Mouse (Mus musculus) heart, embryonic 10.5 days (tissue): ENCODE data around the gene Topbp1. TPM values are rescaled to one million over a fixed set of nuclear protein-coding genes. Genes with fewer than 3 reads are reported as not detected.

Experiments
- DNase-seq: peaks from one replicate; pipeline ENCODE4 v3.0.0-alpha.2; 2017; ENCODE audit warnings: low spot score
- H3K27ac ChIP-seq: fragments of 300-500 bp; sonication (generic); 2 replicates; pipeline ENCODE4 v1.5.1; 2016; ENCODE audit warnings: mild to moderate bottlenecking
- H3K27me3 ChIP-seq: fragments of 300-500 bp; sonication (generic); 2 replicates; pipeline ENCODE4 v1.6.1; 2016; ENCODE audit warnings: mild to moderate bottlenecking; ENCODE audit not compliant: poor library complexity, insufficient read depth, severe bottlenecking
- H3K36me3 ChIP-seq: fragments of 300-500 bp; sonication (generic); 2 replicates; pipeline ENCODE4 v1.6.1; 2016; ENCODE audit warnings: mild to moderate bottlenecking, moderate library complexity
- H3K4me1 ChIP-seq: fragments of 300-500 bp; sonication (generic); 2 replicates; pipeline ENCODE4 v1.6.1; 2016; ENCODE audit warnings: mild to moderate bottlenecking
- H3K4me3 ChIP-seq: fragments of 300-500 bp; sonication (generic); 2 replicates; pipeline ENCODE4 v1.5.1; 2016; ENCODE audit warnings: mild to moderate bottlenecking, moderate library complexity
- H3K9me3 ChIP-seq: fragments of 300-500 bp; sonication (generic); 2 replicates; pipeline ENCODE4 v1.6.1; 2016; ENCODE audit warnings: mild to moderate bottlenecking, moderate library complexity
- WGBS: fragments of 180-500 bp; shearing (Covaris S2); methylation state at CpG from one replicate; pipeline ENCODE4 v1.1.7; 2016; 5-methylcytosine and 5-hydroxymethylcytosine counted together
- polyA plus RNA-seq: library from polyadenylated mRNA; unstranded; fragments of >200 nt; fragmentation: Nextera tagmentation; extraction: Ambion mirVana; gene quantifications from 2 replicates; pipeline ENCODE4 v1.2.1, GENCODE M21; 2016

Topbp1 gene
- polyA plus RNA-seq, 1 experiment from 2014 or later: 62.6 TPM

GRCm38 (mm10) chr9:103380566-103380965 is 75.6 kb downstream of the Topbp1 start:
- Histone ChIP-seq H3K27me3 (no peaks in the 10 kb centered on the region), H3K36me3 (no peaks in the 10 kb centered on the region), H3K9me3 (no peaks in the 10 kb centered on the region), H3K4me1 (peaks cover 19% of the 10 kb centered on the region), H3K27ac (no peak overlapping the region), H3K4me3 (no peak overlapping the region)
- 84% methylated on average over 4 of the region's 4 CpGs for WGBS
- DNase-seq: no peak

DNA sequence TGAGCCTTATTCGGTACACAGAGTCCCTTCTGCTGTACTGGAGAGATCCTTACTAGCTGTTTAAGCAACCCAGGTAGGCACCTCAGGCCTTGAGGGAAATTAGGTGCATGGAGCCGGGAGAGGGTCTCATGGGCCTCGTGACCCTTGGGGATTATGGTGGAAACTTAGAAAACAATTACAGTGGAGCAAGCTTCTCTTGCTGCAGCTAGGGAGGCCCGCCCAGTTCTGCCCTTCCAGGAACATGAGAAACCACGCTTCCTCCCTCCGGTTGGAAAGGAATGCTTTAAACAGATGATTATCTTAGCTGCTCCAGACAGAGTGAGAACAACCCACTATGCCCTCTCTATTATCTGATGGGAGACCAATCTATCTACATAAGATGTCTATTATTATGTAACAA is 78.0 kb downstream of the Topbp1 start:
- peaks cover 29% of the 10 kb centered on the region for H3K4me1 ChIP-seq
- DNase-seq: no peak
- H3K27me3 ChIP-seq: no peaks in the 10 kb centered on the region
- H3K27ac ChIP-seq: no peak overlapping the region
- H3K36me3 ChIP-seq: no peaks in the 10 kb centered on the region
- no peak overlapping the region for H3K4me3 ChIP-seq
- WGBS: 54% methylated on average over 6 of the region's 6 CpGs
- H3K9me3 ChIP-seq: no peaks in the 10 kb centered on the region

DNA sequence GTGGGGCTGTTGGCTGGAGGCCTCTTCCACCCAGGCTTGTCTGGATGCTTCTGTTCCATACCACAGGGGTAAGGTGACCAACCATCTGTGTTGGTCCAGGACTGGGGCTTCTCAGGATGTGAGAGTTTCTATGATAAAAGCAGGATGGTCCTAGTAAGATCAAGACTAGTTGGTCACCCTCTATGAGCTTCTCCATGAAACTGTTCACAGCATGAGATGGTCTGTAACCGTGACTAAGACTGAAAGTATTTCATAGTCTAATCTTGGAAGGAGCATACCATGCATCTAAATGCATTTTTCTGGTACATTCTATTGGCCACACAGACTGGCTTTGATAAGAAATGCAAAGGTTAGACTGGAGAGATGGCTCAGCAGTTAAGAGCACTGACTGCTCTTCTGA is 78.6 kb downstream of the Topbp1 start:
- H3K27me3 ChIP-seq: no peaks in the 10 kb centered on the region
- WGBS: 84% methylated on average over 1 of the region's 1 CpGs
- H3K27ac ChIP-seq: no peak overlapping the region
- H3K4me3 ChIP-seq: no peak overlapping the region
- DNase-seq: no peak
- no peaks in the 10 kb centered on the region for H3K36me3 ChIP-seq
- H3K4me1 ChIP-seq: peaks cover 33% of the 10 kb centered on the region
- H3K9me3 ChIP-seq: no peaks in the 10 kb centered on the region

GRCm38 (mm10) chr9:103384141-103384796 is 79.3 kb downstream of the Topbp1 start:
- Histone ChIP-seq H3K36me3 (no peaks in the 10 kb centered on the region), H3K4me3 (no peak overlapping the region), H3K4me1 (peaks cover 26% of the 10 kb centered on the region), H3K27ac (no peak overlapping the region), H3K9me3 (no peaks in the 10 kb centered on the region), H3K27me3 (no peaks in the 10 kb centered on the region)
- DNase-seq: no peak
- WGBS: 74% methylated on average over 4 of the region's 4 CpGs

- DNase-seq: no peak
- H3K27ac ChIP-seq: no peak overlapping the region
- H3K27me3 ChIP-seq: no peaks in the 10 kb centered on the region
- no peaks in the 10 kb centered on the region for H3K36me3 ChIP-seq
- WGBS: 53% methylated on average over 1 of the region's 1 CpGs
- H3K9me3 ChIP-seq: no peaks in the 10 kb centered on the region
- H3K4me3 ChIP-seq: no peak overlapping the region
- peaks cover 27% of the 10 kb centered on the region for H3K4me1 ChIP-seq
Measured at GRCm38 (mm10) chr9:103385600-103385999, 80.6 kb downstream of the Topbp1 start.

GRCm38 (mm10) chr9:103386573-103386972 is 81.6 kb downstream of the Topbp1 start:
- whole genome bisulfite sequencing: 55% methylated on average over 5 of the region's 5 CpGs
- no peaks in the 10 kb centered on the region for H3K27me3 ChIP-seq
- H3K4me3 ChIP-seq: no peak overlapping the region
- H3K4me1 ChIP-seq: peaks cover 28% of the 10 kb centered on the region
- no peaks in the 10 kb centered on the region for H3K36me3 ChIP-seq
- DNase-seq: no peak
- peak overlapping the region; percentile 29; the same call in 1 of the 2 replicates for H3K27ac ChIP-seq
- no peaks in the 10 kb centered on the region for H3K9me3 ChIP-seq

DNA sequence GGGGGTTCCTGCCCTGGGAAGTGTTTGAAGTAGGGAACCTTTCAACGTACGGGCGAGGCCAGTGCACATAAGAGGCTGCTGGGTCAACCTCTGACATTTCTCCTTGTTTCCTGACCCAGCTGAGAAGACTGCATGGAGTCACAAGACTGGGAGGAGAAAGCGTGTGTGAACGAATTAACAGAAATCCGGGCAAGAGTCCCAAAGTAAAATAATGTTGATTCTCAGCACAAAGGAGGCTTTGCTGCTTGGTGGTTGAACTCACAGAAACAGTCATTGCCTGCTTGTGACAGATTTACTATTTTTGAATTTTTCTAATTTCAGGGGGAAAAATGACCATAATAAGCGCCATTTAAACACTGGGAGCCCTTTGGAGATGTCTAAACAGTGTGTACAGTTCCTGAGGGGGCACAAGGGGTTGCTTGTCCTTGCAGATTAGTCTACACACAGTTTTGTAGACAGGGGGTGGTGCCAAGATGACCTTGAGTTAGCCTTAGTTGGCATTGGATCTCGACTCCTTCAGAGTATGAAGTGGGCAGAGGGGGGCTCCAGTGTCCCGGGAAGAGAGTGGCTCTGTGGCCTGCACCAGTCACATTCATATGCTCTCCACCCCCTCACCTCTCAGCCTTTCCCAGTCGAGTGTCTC is 82.1 kb downstream of the Topbp1 start:
- DNase-seq: no peak
- H3K36me3 ChIP-seq: no peaks in the 10 kb centered on the region
- H3K4me1 ChIP-seq: peaks cover 33% of the 10 kb centered on the region
- H3K9me3 ChIP-seq: no peaks in the 10 kb centered on the region
- H3K27me3 ChIP-seq: no peaks in the 10 kb centered on the region
- peak overlapping the region; percentile 29; the same call in 1 of the 2 replicates for H3K27ac ChIP-seq
- no peak overlapping the region for H3K4me3 ChIP-seq
- WGBS: 72% methylated on average over 10 of the region's 10 CpGs

DNA sequence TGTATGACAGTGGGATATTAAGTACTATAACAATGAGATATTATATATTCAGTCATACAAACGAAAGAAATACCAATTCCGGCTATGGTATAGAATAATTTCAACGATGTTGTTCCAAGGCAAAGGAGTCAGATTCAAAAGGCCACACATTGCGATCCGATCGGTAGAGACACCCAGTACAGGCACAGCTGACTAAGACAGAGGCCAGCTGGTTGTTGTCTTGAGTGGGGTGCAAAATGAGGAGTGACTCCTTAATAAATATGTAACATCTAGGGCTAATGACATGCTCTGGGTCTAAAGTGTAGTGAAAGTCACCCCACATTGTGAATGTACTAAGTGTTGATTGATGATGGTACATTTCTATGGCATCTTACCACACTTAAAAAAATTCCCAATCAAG is 84.2 kb downstream of the Topbp1 start:
- no peaks in the 10 kb centered on the region for H3K9me3 ChIP-seq
- H3K36me3 ChIP-seq: no peaks in the 10 kb centered on the region
- DNase-seq: no peak
- no peak overlapping the region for H3K27ac ChIP-seq
- H3K27me3 ChIP-seq: no peaks in the 10 kb centered on the region
- WGBS: 90% methylated on average over 6 of the region's 6 CpGs
- peaks cover 30% of the 10 kb centered on the region for H3K4me1 ChIP-seq
- no peak overlapping the region for H3K4me3 ChIP-seq

GRCm38 (mm10) chr9:103391796-103392372 is 86.9 kb downstream of the Topbp1 start:
- H3K27ac ChIP-seq: no peak overlapping the region
- DNase-seq: no peak
- H3K27me3 ChIP-seq: no peaks in the 10 kb centered on the region
- peaks cover 25% of the 10 kb centered on the region for H3K4me1 ChIP-seq
- H3K4me3 ChIP-seq: no peak overlapping the region
- no peaks in the 10 kb centered on the region for H3K36me3 ChIP-seq
- 66% methylated on average over 6 of the region's 6 CpGs for WGBS
- H3K9me3 ChIP-seq: no peaks in the 10 kb centered on the region

DNA sequence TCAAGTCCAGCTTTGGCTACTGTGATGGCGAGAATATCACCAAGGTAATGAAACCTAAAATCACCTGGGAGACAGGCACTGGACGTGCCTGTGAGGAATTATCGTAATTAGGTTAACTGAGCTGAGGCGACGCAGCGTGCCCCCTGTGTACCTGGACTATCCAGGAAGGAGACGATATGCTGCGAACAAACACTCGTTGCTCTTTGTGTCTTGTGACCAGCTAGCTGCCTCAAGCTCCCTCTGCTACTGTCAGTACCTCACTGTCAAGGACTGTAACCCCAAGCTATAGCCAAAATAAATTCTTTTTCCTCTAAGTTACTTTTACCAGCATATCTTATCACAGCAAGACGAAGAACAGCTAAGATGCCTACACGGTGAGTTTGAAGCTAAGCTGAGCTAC is 88.2 kb downstream of the Topbp1 start:
- WGBS: 85% methylated on average over 11 of the region's 11 CpGs
- Histone ChIP-seq H3K36me3 (no peaks in the 10 kb centered on the region), H3K4me3 (no peak overlapping the region), H3K27ac (no peak overlapping the region), H3K4me1 (peaks cover 14% of the 10 kb centered on the region; the same call in 1 of the 2 replicates), H3K27me3 (no peaks in the 10 kb centered on the region), H3K9me3 (no peaks in the 10 kb centered on the region)
- no peak for DNase-seq

GRCm38 (mm10) chr9:103398509-103399157 is 93.6 kb downstream of the Topbp1 start:
- no peaks in the 10 kb centered on the region; the same call in 1 of the 2 replicates for H3K36me3 ChIP-seq
- no peak overlapping the region for H3K4me3 ChIP-seq
- 0 out of 2 replicates have a peak, but pooled peaks cover 6% of the 10 kb centered on the region for H3K9me3 ChIP-seq
- WGBS: 65% methylated on average over 21 of the region's 21 CpGs
- no peaks in the 10 kb centered on the region for H3K27me3 ChIP-seq
- no peak overlapping the region for H3K27ac ChIP-seq
- no peaks in the 10 kb centered on the region for H3K4me1 ChIP-seq
- no peak for DNase-seq
